Mouse (Mus musculus): Measurements from ENCODE around the gene Rab11b. TPM values are rescaled to one million over a fixed set of nuclear protein-coding genes. Genes with fewer than 3 reads are reported as not detected.
A peak's percentile ranks its signal among the peaks of the same experiment; 100 is the strongest.

Rab11b gene
- 411 and 469 TPM in 2 replicates for polyA plus RNA-seq (2015; fragmentation: Nextera tagmentation; extraction: Ambion mirVana)

DNA sequence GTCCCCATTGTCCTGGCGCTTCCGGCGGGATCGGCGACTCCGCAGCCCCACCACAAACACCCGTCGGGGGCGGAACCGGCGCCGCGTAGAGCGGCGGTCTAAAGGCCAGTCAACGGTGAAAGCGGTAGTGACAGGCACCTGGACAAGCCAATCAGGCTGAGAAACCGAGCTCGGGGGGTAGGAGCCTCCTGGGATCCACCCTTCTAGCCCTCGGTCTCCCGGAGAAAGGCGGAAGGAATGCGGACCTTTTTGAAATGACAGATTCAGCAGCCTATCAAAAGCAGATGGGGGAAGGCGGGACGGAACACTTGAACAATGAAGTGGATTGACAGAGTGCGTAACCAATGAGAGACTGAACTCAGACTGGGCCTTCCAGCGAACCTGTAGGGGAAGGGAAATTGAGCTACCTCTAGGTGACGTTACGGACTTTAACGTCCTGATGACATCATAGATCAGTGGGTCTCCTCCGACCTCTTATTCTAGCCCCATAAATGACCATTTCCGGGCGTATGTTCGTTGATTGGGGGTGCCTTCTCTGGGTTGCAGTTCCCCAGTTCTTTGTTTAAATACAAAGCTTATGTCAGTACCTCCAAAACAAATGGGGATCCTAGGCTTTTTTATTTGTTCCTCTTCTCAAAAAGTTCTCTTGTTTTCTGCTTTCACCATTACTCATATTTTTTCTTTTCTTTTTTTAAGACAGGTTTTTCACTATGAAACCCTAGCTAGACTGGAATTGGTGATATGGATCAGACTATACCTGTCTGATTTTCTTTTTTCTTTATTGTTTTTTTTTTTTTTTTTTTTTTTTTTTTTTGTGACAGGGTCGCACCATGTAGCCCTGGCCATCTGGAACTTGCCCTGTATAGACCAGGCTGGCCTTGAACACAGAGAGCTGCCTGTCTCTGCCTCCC lies at the start of gene Rab11b:
Rab11b (minus strand) TSS at position 276 of the 911 bp plus-strand sequence.
- H3K9me3 ChIP-seq (ENCODE audit: control insufficient read depth, low read length), result no peaks in the 10 kb centered on the region
- WGBS, result 3% methylated on average over 35 of the region's 35 CpGs
- peak within 1 kb of the TSS; percentile 99 for H3K27ac ChIP-seq (ENCODE audit: low read length)
- H3K4me1 ChIP-seq (replicated peaks; ENCODE audit: control insufficient read depth, insufficient read depth, low read length), result peaks cover 43% of the 10 kb centered on the region
- ATAC-seq, result peak; percentile 99
- peak within 1 kb of the TSS; percentile 86 for H3K4me3 ChIP-seq (replicated peaks; ENCODE audit: low read length)
- no peaks in the 10 kb centered on the region for H3K36me3 ChIP-seq (ENCODE audit: control insufficient read depth, insufficient read depth)
- peak within 1 kb of the TSS; percentile 96 for H3K9ac ChIP-seq (replicated peaks; ENCODE audit: low read depth, low read length)
- peak within 1 kb of the TSS; percentile 90 for H3K4me2 ChIP-seq (ENCODE audit: low read length)
- no peaks in the 10 kb centered on the region for H3K27me3 ChIP-seq (replicated peaks; ENCODE audit: control insufficient read depth, insufficient read depth, low read length)

DNA sequence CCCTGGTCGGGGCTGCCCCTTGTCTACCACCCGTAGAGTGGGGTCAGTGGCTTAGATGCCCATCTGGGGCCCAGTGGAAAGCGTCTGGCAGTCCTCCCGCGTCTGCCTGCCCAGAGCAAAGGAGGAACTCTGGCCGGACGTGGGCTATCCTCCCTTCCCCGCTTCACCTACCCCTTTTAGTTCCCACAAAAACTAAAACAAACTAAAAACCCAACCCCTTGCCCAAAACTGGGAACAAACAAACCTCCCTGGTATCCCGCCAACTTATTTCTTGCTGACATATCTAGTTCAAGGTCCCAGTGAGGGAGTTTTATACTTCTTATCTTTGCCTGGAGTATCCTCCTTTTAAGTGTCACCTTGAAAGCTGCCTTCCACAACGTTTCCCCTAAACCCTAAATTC lies 47.9 kb upstream of the Rab11b start:
- Histone ChIP-seq H3K27me3 (replicated peaks; ENCODE audit: control insufficient read depth, insufficient read depth, low read length) (peaks cover 16% of the 10 kb centered on the region; the same call in 1 of the 2 replicates), H3K4me2 (ENCODE audit: low read length) (no peak overlapping the region), H3K36me3 (ENCODE audit: control insufficient read depth, insufficient read depth) (no peaks in the 10 kb centered on the region), H3K9ac (replicated peaks; ENCODE audit: low read depth, low read length) (no peak overlapping the region), H3K4me1 (replicated peaks; ENCODE audit: control insufficient read depth, insufficient read depth, low read length) (peaks cover 6% of the 10 kb centered on the region; the same call in 1 of the 2 replicates), H3K4me3 (replicated peaks; ENCODE audit: low read length) (no peak overlapping the region), H3K9me3 (ENCODE audit: control insufficient read depth, low read length) (no peaks in the 10 kb centered on the region), H3K27ac (ENCODE audit: low read length) (no peak overlapping the region)
- 52% methylated on average over 10 of the region's 10 CpGs for WGBS
- ATAC-seq, result no peak

DNA sequence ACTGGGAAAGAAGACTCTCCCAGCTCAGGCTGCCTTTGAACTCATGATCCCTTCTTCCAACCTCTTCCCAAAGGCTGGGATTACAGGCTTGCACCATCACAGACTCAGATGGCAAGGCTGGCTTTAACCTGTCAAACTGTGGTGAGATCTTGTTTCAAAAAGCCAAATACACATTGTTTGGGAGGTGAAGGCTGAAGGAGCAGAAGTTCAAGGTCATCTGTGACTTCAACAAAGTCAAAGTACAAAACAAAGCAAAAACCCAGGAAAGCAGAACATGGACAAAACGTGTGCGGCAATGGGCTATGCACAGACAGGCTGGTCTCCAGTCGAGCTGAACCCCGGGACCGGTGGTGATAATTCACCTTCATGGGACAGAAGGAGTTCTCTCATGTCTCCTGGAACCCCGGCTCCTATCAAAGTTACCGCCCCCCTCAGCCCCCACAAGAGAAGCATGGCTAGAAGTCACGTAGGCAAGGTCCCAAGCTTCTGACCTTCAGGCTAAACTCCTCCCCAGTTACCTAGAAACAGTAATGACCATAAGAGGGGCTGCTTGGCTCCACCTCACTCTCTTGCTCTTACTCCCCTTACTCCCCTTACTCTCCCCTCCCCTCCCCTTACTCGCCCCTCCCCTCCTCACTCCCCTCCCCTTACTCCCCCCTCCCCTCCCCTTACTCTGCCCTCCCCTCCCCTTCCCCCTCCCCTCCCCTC lies 47.0 kb upstream of the Rab11b start:
- Histone ChIP-seq H3K4me1 (replicated peaks; ENCODE audit: control insufficient read depth, insufficient read depth, low read length) (peaks cover 6% of the 10 kb centered on the region; the same call in 1 of the 2 replicates), H3K4me2 (ENCODE audit: low read length) (no peak overlapping the region), H3K27me3 (replicated peaks; ENCODE audit: control insufficient read depth, insufficient read depth, low read length) (peaks cover 16% of the 10 kb centered on the region; the same call in 1 of the 2 replicates), H3K9me3 (ENCODE audit: control insufficient read depth, low read length) (no peaks in the 10 kb centered on the region), H3K9ac (replicated peaks; ENCODE audit: low read depth, low read length) (no peak overlapping the region), H3K36me3 (ENCODE audit: control insufficient read depth, insufficient read depth) (no peaks in the 10 kb centered on the region), H3K27ac (ENCODE audit: low read length) (no peak overlapping the region), H3K4me3 (replicated peaks; ENCODE audit: low read length) (no peak overlapping the region)
- no peak for ATAC-seq
- 59% methylated on average over 9 of the region's 9 CpGs for WGBS

DNA sequence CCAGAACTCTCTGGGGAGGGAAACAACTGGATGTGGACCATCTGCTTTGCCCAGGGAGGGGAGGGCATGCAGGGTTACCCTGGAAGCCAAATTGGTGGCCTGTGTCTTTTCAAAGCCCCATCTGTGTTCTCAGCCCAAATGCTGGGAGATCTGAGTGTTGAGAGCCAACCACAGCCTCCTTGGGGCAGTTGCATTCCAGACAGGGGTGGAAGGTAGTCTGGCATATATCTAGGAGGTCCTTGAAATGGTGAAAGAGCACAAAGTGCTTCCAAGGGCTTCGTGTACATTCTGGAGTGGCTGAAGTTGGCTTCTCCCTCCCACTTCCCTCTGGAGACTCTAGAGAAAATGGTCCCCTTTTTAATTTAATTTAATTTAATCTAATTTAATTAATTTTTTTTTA lies 44.4 kb upstream of the Rab11b start:
- Histone ChIP-seq H3K27me3 (replicated peaks; ENCODE audit: control insufficient read depth, insufficient read depth, low read length) (peaks cover 8% of the 10 kb centered on the region; the same call in 1 of the 2 replicates), H3K9me3 (ENCODE audit: control insufficient read depth, low read length) (no peaks in the 10 kb centered on the region), H3K4me2 (ENCODE audit: low read length) (no peak overlapping the region), H3K9ac (replicated peaks; ENCODE audit: low read depth, low read length) (no peak overlapping the region), H3K4me3 (replicated peaks; ENCODE audit: low read length) (no peak overlapping the region), H3K27ac (ENCODE audit: low read length) (no peak overlapping the region), H3K4me1 (replicated peaks; ENCODE audit: control insufficient read depth, insufficient read depth, low read length) (no peaks in the 10 kb centered on the region), H3K36me3 (ENCODE audit: control insufficient read depth, insufficient read depth) (no peaks in the 10 kb centered on the region)
- 54% methylated on average over 1 of the region's 1 CpGs for WGBS
- ATAC-seq, result no peak

DNA sequence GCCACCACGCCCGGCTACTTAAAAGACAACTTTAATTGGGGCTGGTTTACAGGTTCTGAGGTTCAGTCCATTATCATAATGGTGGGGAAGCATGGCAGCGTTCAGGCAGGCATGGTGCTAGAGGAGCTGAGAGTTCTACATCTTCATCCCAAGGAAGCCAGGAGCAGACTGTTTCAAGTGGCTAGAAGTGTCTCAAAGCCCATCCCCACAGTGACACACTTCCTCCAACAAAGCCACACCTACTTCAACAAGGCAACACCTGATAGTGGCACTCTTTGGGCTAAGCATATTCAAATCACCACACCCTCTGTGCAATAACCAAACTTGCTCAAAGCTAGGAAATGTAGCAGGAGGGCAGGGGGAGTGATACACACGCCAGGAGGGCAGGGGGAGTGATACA lies 43.9 kb upstream of the Rab11b start:
- no peak overlapping the region for H3K27ac ChIP-seq (ENCODE audit: low read length)

DNA sequence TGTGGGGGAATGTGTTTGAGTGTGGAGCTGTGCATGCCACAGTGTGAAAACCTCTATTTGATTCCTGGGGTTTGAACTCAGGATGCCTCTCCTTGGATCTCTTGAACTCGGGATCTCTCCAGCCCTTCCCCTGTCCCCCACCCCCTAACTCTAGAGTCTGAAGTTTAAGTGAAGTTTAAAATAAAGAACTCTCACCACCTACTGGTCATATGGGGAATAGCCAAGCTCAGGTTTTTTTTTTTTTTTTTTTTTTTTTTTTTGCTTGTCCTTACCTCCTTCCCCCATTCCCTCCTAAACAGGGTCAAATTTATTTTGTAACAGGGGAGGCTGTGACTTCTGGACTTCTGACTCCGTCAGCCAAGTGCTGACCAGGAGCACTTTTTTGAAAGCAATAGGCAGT lies 41.9 kb upstream of the Rab11b start:
- H3K27ac ChIP-seq (ENCODE audit: low read length), result no peak overlapping the region
- H3K4me1 ChIP-seq (replicated peaks; ENCODE audit: control insufficient read depth, insufficient read depth, low read length), result no peaks in the 10 kb centered on the region
- H3K4me2 ChIP-seq (ENCODE audit: low read length), result no peak overlapping the region
- no peak overlapping the region for H3K9ac ChIP-seq (replicated peaks; ENCODE audit: low read depth, low read length)
- WGBS, result 8% methylated on average over 2 of the region's 2 CpGs
- H3K36me3 ChIP-seq (ENCODE audit: control insufficient read depth, insufficient read depth), result no peaks in the 10 kb centered on the region
- ATAC-seq, result no peak
- no peaks in the 10 kb centered on the region for H3K9me3 ChIP-seq (ENCODE audit: control insufficient read depth, low read length)
- no peak overlapping the region for H3K4me3 ChIP-seq (replicated peaks; ENCODE audit: low read length)
- peaks cover 5% of the 10 kb centered on the region; the same call in 1 of the 2 replicates for H3K27me3 ChIP-seq (replicated peaks; ENCODE audit: control insufficient read depth, insufficient read depth, low read length)

More for the DNA sequence above, 43.9 kb upstream of the Rab11b start:
- Histone ChIP-seq H3K9ac (replicated peaks; ENCODE audit: low read depth, low read length) (no peak overlapping the region), H3K4me1 (replicated peaks; ENCODE audit: control insufficient read depth, insufficient read depth, low read length) (no peaks in the 10 kb centered on the region), H3K36me3 (ENCODE audit: control insufficient read depth, insufficient read depth) (no peaks in the 10 kb centered on the region), H3K4me3 (replicated peaks; ENCODE audit: low read length) (no peak overlapping the region), H3K27me3 (replicated peaks; ENCODE audit: control insufficient read depth, insufficient read depth, low read length) (peaks cover 8% of the 10 kb centered on the region; the same call in 1 of the 2 replicates), H3K9me3 (ENCODE audit: control insufficient read depth, low read length) (no peaks in the 10 kb centered on the region), H3K4me2 (ENCODE audit: low read length) (no peak overlapping the region)
- ATAC-seq, result no peak
- 56% methylated on average over 4 of the region's 4 CpGs for WGBS

DNA sequence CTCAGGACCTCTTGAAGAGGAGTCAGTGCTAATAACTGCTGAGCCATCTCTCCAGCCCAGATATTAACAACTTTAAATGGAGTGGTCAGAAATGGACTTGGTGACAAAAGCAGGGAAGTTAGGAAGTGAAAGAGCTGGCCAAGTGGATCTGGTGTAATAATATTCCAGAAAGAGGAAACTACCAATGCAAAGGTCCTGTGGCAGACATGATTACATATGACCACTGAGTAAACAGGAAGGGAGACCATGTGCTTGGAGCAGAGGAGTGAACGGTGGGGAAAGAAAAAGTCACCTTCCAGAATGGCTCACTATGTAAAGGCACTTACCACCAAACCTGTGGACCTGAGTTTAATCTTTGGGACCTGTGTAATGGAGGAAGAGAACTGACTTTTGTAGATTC lies 38.9 kb upstream of the Rab11b start:
- WGBS, result 74% methylated on average over 1 of the region's 1 CpGs
- Histone ChIP-seq H3K4me3 (replicated peaks; ENCODE audit: low read length) (no peak overlapping the region), H3K27me3 (replicated peaks; ENCODE audit: control insufficient read depth, insufficient read depth, low read length) (no peaks in the 10 kb centered on the region), H3K27ac (ENCODE audit: low read length) (no peak overlapping the region), H3K4me2 (ENCODE audit: low read length) (no peak overlapping the region), H3K9me3 (ENCODE audit: control insufficient read depth, low read length) (no peaks in the 10 kb centered on the region), H3K4me1 (replicated peaks; ENCODE audit: control insufficient read depth, insufficient read depth, low read length) (no peaks in the 10 kb centered on the region), H3K36me3 (ENCODE audit: control insufficient read depth, insufficient read depth) (no peaks in the 10 kb centered on the region), H3K9ac (replicated peaks; ENCODE audit: low read depth, low read length) (no peak overlapping the region)
- no peak for ATAC-seq

DNA sequence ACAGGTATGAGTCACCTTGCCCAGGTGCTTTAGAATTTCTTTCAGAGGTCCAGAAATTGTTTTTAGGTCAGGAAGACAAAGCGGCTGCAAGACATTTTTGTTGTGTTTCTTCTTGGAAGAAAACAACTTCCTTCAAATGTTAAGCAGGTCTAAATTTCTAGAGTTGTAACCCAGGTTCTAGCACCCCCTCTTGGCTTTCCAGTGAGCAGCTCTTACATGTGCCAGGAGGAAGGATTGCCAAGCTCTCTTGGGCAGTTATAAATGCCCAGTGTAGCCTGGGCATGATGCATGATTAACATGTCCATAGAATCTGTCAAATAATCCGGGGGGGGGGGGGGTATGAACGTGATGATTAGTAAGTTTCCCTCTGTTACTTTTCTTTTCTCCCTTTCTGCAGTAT lies 38.0 kb upstream of the Rab11b start:
- H3K4me1 ChIP-seq (replicated peaks; ENCODE audit: control insufficient read depth, insufficient read depth, low read length), result no peaks in the 10 kb centered on the region
- no peak overlapping the region for H3K9ac ChIP-seq (replicated peaks; ENCODE audit: low read depth, low read length)
- no peaks in the 10 kb centered on the region for H3K9me3 ChIP-seq (ENCODE audit: control insufficient read depth, low read length)
- no peaks in the 10 kb centered on the region for H3K36me3 ChIP-seq (ENCODE audit: control insufficient read depth, insufficient read depth)
- H3K4me3 ChIP-seq (replicated peaks; ENCODE audit: low read length), result no peak overlapping the region
- no peak for ATAC-seq
- H3K27me3 ChIP-seq (replicated peaks; ENCODE audit: control insufficient read depth, insufficient read depth, low read length), result no peaks in the 10 kb centered on the region
- WGBS, result 48% methylated on average over 3 of the region's 3 CpGs
- no peak overlapping the region for H3K27ac ChIP-seq (ENCODE audit: low read length)
- no peak overlapping the region for H3K4me2 ChIP-seq (ENCODE audit: low read length)

DNA sequence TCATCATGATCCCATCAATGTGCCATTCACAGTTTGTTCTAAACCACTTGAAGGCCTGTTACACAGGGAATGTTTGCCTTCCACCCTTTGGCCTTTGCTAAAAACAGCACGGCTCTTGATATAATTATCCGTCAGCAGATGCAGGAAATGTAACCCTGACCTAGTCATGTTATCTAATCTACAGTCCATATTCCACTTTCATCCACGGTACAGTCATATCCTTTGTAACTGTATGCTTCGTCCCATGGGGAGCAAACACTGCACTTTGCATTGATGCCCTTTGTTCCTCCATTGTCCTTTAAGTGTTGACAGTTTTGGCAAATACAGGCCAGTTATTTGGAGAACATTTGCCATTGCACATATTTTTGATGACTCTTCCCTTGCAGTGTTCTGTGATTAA lies 28.4 kb upstream of the Rab11b start:
- Histone ChIP-seq H3K4me3 (replicated peaks; ENCODE audit: low read length) (no peak overlapping the region), H3K4me1 (replicated peaks; ENCODE audit: control insufficient read depth, insufficient read depth, low read length) (no peaks in the 10 kb centered on the region), H3K9ac (replicated peaks; ENCODE audit: low read depth, low read length) (no peak overlapping the region), H3K36me3 (ENCODE audit: control insufficient read depth, insufficient read depth) (no peaks in the 10 kb centered on the region), H3K27ac (ENCODE audit: low read length) (no peak overlapping the region), H3K9me3 (ENCODE audit: control insufficient read depth, low read length) (no peaks in the 10 kb centered on the region), H3K27me3 (replicated peaks; ENCODE audit: control insufficient read depth, insufficient read depth, low read length) (no peaks in the 10 kb centered on the region), H3K4me2 (ENCODE audit: low read length) (no peak overlapping the region)
- 89% methylated on average over 4 of the region's 4 CpGs for WGBS
- ATAC-seq, result no peak
